Mouse (Mus musculus) T-helper 17 cell (primary cell): ENCODE measurements around the gene Cpvl.

ENCODE experiments used
- in situ Hi-C, 2 experiments: fragments of 300-600 bp; cut with MboI, MseI; formaldehyde crosslinking; loops; 1 replicate in 1 of 2; 2 replicates in 1 of 2; pipeline ENCODE4 v1.15.1; 2025; ENCODE audit warnings: high pct_unique_total_duplicates in 2 of 2

Gene Cpvl

GRCm38 (mm10) chr6:53897126-53897525, 81.3 kb downstream of the Cpvl start:
- in situ Hi-C loops = no loop called here

DNA sequence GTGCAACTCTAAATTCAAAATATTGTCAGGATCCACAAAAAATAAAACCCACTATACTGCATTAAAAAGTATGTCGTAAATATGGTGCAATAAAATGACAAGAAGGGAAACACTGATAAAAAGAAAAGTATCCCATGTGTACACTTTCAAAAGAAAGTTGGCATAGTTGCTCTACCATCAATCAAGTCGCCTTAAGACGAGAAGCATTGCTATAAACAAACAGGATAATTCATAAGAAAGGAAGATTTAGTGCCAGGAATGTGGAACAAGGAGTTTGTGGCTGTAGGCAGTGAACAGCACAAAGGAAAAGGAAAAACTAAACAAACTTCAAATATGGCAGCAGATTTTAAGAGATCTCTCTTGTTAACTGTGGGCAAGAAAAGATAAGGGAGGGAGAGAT, 84.7 kb downstream of the Cpvl start:
- in situ Hi-C loops = no loop called here

DNA sequence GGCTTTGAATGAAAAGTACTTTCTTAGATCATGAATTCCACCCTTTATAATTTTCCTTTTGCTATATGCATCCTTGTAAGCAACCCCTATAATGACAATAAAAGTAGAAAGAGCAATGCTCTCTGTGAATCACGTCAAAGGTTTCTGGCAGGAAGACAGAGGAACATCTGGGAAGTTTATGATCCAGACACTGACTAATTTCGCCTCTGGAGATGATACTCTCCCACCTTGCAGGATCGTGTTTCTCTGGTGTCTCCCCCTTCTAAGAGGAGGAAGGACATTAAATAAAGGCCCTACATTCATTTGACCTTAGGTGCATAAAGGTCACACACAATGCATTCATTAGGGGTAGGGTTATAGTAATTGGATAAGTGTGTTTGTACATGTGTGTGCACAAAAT, 87.4 kb downstream of the Cpvl start:
- in situ Hi-C loops = no loop called here

- in situ Hi-C loops = no loop called here
Measured at GRCm38 (mm10) chr6:53884931-53885330, 93.5 kb downstream of the Cpvl start.

DNA sequence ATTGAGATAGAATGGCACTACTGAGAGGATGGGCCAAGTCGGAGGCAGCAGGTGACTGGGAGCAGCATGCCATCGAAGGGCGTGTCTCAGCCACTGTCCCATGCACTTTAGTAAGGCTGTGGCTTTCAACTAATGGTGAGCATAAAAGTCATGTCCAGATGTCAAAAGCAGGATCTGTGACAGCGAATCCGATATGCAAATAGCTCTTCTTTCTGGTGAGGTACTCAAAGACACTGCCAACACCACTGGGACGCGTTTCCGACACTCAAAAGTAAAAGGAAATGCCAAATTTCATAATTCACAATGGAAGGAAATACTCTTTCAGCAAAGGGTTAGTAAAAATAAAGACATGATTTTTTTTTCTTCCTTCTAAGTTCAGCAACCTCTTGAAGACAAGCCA, 94.0 kb downstream of the Cpvl start:
- in situ Hi-C loops = no loop called here

GRCm38 (mm10) chr6:53883405-53883804, 95.1 kb downstream of the Cpvl start:
- in situ Hi-C loops = no loop called here

GRCm38 (mm10) chr6:53881623-53882022, 96.8 kb downstream of the Cpvl start:
- in situ Hi-C loops = no loop called here

- in situ Hi-C loops = no loop called here
Measured at GRCm38 (mm10) chr6:53881235-53881606, 97.2 kb downstream of the Cpvl start.

- in situ Hi-C loops = no loop called here
Measured at GRCm38 (mm10) chr6:53880530-53881234, 97.8 kb downstream of the Cpvl start.

- in situ Hi-C loops = no loop called here
Measured at GRCm38 (mm10) chr6:53879567-53879966, 98.9 kb downstream of the Cpvl start.

DNA sequence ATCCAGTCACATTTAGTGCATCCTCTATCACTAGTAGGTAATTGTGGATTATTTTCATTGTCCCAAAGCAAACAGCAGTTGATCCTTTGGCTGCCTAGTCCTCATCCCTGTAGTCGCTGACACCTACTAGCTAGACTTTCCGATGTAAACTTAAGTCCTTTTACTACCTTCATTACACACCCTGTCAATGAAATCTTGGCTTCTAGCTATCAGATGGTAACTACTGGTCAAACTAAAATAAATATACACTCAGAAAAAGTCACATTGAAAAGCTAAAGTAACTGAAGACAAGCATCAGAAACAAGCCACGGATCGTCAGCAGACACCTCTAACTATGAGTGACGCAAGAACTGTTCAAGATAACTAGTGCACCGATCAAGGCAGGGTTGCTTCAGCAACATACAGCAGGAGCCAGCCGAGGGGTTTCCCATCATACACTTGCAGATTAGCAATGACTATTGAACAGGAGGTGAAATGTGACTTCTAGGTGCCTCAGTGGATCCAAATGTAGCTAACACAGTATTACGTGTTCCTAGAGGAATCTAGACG, 103.5 kb downstream of the Cpvl start:
- in situ Hi-C loops = no loop called here

DNA sequence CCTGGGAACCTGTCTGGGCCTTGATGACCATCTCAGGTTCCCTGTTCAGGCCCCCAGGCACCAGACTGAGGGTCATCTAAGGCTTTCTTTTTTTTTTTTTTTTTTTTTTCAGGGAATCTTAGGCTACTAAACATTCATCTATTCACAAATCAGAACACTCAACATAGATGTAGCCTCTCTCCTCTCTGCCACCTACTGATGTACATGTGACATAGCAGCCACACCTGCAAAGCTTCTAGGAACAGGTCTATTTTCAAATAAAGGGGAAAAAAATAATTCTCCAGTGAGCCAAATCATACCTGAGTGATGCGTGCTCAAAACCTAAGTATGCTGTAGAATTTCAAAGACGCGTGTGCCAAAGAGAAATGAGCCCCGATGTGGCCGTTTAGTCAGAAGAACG, 106.6 kb downstream of the Cpvl start:
- in situ Hi-C loops = no loop called here

- in situ Hi-C loops = no loop called here
Measured at GRCm38 (mm10) chr6:53863011-53863410, 115.5 kb downstream of the Cpvl start.

DNA sequence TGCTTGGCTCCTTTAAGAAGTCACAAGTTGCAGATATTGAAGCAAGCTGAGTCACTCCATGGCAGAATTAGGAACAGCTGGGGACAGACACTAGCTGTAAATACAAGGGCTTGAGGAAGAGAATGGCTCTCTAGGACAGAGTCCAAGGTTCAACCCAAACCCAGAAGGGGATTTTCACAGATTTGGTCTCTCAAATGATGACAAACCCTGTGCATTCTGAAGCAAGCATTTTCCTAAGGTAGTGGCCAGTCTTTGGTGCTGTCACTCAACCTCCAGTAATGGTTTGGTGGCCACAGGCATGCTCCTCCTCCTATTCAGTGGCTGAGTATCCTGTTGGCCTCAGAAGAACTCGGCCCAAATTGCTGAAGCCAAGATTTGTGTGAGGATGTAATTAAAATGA, 119.4 kb downstream of the Cpvl start:
- in situ Hi-C loops = no loop called here

DNA sequence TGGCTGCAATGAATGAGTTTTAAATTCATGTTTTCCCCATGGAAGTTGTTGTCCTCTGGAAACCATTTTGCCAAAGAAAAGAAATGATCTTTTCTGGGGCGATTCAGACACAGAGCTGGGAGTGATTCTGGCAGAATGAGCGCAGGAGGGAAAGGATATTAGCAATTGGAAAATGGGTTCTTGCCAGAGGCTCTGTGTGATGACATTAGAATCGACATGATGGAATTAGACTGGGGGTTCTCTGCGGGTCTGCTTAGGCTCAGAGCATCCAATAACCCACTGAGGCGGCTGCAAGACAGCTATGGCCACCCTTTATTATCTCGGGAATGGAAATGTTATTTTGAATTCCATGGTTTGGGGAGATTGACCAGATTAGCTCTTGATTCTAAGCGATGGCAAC, 120.6 kb downstream of the Cpvl start:
- in situ Hi-C loops = no loop called here

GRCm38 (mm10) chr6:53856775-53857174, 121.7 kb downstream of the Cpvl start:
- in situ Hi-C loops = no loop called here

DNA sequence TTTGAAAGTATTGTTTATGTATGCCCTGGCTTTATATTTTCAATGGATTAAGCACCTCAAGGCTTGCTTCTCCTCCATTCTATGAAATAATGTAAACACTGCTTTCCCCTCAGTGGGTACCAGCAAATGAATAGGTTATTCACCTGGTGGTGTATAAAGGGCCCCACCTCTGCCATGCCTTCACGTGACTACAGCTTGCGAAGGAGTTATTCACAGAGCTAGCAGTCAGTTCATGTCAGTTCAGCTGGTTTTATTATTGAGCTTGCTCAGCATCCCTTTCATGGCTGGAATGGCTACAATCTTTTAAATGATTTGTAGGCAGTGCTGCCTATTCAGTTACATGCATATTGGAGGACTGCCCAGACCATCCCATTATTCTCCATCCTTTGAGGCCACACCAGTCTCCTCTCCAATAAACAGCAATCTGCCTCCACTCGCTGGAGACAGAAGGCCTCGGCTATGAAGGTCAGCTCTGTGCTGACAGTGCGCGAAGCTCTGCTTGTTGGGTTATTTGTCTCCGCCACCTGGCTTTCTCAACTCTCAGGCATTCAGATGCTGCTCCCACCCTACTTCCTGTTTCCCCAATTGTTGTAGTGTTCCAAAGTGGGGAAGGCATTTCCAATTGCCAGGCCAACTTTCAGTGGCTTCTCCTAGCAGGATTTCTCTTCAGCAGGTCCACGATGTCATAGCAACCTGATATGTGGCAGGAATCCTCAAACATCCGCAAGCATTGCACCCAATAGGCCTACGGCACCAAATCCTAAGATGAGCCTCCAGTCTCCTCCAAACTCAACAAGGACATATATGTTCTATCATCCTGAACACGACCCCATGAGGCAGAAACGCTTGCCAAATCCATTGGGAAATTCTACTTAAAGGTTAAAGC, 123.3 kb downstream of the Cpvl start:
- in situ Hi-C loops = no loop called here

GRCm38 (mm10) chr6:53854226-53854625, 124.2 kb downstream of the Cpvl start:
- in situ Hi-C loops = no loop called here

GRCm38 (mm10) chr6:53853546-53853945, 124.9 kb downstream of the Cpvl start:
- in situ Hi-C loops = no loop called here

DNA sequence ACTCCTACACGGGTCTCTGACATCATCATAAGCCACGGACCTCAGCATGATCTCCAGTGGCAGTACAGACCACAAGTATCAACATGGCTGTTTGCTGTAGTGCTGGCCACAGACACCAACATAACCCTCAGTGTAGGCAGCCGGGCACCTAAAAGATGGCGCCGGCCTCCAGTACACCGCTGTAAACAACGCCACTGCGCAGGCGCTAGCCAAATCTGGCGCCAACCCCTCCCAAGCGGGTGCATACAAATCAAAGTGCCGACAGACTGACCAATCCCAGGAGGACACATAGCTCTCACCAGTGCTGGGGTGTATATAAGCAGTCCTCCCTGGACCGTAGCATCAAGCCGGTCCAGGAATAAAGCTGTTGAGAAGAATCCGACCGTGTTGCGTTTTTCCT, 133.8 kb downstream of the Cpvl start:
- in situ Hi-C loops = no loop called here

GRCm38 (mm10) chr6:53825213-53825612, 153.3 kb downstream of the Cpvl start:
- in situ Hi-C loops = no loop called here
